Mouse (Mus musculus) cerebellum, adult (tissue): ENCODE results near the gene Cdc27.

Experiments
- ATAC-seq: cut with Nextera tagmentation; 2 replicates; pipeline ENCODE4 v1.9.2; 2017; ENCODE audit warnings: mild to moderate bottlenecking, moderate library complexity, mixed read lengths; ENCODE audit not compliant: insufficient number of reproducible peaks, low FRiP score, low TSS enrichment

The Cdc27 gene

DNA sequence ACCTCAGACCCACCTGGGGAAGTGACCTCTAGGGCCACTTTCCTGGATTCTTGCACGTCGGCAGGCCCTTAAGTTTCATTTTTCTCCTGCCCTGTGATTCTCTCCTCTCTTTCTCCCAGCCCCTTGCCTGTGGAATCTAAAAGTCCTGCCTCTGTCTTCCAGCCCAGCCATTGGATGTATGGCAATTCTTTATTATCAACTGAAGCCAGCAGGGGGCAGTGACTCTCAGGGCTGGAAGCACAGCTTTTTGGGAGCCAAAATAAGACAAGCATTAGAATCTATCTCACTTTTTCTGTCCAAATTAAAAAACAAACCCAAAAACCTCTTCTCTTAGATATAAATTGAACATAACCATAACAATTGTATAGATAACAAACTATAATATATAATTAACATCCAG is 39.8 kb downstream of the Cdc27 start:
- ATAC-seq: no peak

DNA sequence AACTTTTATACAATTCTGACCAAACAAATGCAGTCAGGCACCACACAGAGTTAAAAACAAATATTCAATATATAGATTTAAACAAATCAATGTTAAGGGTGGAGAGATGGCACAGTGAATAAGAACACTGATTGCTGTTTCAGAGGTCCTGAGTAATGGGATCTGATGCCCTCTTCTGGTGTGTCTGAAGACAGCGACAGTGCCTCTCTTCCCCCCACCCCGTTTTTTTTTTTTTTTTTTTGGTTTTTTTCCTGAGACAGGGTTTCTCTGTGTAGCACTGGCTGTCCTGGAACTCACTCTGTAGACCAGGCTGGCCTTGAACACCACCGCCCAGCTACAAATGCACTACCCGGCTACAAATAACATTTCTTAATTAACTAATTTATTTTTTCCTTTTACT is 42.0 kb downstream of the Cdc27 start:
- ATAC-seq: no peak

DNA sequence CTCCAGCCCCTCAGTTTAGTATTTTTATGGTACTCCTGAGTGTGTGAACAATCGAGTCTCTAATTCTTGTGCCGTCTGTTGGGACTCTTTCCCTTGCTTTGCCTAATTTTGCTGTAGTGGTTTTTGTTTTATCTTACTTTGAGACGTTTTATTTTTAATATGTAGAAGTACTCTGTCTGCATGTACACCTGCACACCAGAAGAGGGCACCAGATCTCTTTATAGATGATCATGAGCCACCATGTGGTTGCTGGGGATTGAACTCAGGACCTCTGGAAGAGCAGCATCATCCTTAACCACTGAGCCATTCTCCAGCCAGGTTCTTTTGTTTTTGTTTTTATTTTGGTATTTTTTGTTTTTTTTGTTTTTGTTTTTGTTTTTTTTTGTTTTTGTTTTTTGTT is 62.1 kb downstream of the Cdc27 start:
- ATAC-seq: no peak

- no peak for ATAC-seq
These were observed 68.4 kb downstream of the Cdc27 start for GRCm38 (mm10) chr11:104481971-104482370.

DNA sequence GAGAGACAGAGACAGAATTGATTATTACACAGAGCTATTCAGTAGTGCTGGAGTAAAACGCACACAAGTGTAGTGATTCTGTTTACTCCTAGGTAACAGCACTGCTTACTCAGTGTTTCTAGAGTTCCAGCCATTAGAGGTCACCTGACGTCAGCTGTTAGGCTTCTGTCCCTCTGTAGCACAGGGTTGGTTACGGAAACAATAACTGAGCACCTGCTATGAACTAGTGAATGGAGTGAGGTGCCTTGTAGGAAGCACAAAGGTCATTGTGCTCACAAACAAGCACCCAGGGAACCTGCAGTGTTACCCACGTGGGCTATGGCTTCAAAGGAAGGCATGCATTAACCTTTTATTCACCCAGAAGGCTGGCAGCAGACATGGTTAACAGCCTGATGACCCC is 70.9 kb downstream of the Cdc27 start:
- no peak for ATAC-seq

- ATAC-seq: peak; percentile 100
These were observed 81.0 kb downstream of the Cdc27 start for GRCm38 (mm10) chr11:104469371-104469835.

DNA sequence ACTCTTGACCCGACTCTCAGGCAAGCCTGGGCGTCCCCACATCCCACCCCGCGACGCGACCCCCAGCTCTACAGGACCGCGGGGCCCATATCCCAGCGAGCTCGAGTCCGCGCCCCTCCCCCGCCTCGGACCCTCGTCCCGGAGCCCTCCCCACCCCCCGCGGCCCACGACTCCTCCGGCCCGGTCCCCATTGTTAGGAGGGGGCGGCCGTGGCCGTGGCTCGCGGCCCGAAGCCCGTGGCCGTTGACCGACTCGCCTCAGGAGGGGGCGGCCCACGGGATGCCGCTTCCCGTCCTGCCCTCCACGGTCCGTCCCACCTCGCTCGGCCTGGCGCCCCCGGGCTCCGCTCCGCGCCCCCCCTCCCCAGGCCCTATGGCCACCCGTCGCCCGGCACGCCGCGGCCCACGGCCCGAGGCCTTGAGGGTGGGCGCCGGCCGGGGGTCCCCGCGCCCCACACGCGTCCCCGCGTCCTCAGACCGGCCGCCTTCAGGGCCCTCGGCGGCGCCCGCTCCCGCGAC is 81.6 kb downstream of the Cdc27 start, which contains the start of gene Kansl1:
Gene Kansl1, minus strand, starts transcription at position 111 of the 518 bp plus-strand sequence.
- ATAC-seq: peak; percentile 31; the same call in 1 of the 2 replicates

DNA sequence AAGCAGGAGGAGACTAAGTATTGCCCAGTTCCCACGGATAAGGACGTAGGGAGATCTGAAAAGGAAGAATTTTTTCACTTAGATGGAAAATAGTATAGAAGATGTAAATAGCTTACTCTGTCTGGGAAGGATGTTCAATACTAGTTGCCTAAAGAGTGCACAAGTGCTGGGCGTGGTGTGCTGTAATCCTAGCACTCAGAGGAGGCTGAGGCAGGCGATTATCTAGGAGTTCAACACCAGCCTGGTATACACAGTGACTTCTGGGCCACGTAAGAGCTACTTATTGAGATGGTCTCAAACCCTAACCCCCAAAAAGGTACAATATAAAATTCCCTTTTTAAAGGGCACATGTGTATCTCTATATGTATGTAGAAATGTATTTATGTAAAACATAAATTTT is 82.7 kb downstream of the Cdc27 start:
- ATAC-seq: no peak

GRCm38 (mm10) chr11:104461551-104461950 is 88.9 kb downstream of the Cdc27 start:
- ATAC-seq: no peak

DNA sequence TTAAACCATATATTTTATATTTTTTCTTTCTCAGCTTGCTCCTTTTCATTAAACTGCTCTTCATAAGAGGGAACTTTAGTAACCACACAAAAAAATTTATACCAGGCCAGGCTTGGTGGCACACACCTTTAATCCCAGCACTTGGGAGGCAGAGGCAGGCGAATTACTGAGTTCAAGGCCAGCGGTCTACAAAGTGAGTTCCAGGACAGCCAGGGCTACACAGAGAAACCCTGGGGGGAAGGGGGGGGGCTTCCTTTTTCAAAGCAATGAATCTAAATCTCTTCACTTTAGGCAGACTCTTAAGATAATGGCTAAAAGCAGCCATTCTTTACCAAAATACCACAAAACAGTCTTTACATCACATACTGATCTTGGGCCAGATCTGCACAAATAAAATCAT is 90.7 kb downstream of the Cdc27 start:
- ATAC-seq: no peak

DNA sequence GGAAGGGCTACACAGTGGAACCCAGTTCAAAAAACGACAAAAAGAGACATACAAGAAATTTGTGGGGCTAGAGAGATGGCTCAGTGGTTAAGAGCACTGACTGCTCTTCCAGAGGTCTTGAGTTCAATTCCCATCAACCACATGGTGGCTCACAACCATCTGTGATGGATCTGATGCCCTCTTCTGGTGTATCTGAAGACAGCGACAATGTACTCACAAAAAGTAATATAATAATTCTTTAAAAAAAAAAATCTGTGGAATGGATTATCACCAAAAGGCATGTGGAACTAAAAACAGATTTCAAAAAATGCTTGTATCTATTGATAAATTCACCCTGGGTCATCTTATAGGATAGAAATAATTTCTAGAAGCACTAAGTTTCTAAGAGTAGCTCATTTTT is 91.9 kb downstream of the Cdc27 start:
- no peak for ATAC-seq
